Mouse (Mus musculus): Measurements from ENCODE around the gene Cfap77. TPM values are rescaled to one million over a fixed set of nuclear protein-coding genes. Genes with fewer than 3 reads are reported as not detected.

Gene Cfap77
- total RNA-seq, 2 experiments from 2014 or later: not detected

GRCm38 (mm10) chr2:28956874-28957273 is 98.0 kb downstream of the Cfap77 start:
- ATAC-seq (replicated peaks; ENCODE audit: low FRiP score, poor library complexity, severe bottlenecking): no peak

GRCm38 (mm10) chr2:28954595-28954994 is 100.3 kb downstream of the Cfap77 start:
- no peak for ATAC-seq (replicated peaks; ENCODE audit: low FRiP score, poor library complexity, severe bottlenecking)

GRCm38 (mm10) chr2:28952981-28953380 is 101.9 kb downstream of the Cfap77 start:
- no peak for ATAC-seq (replicated peaks; ENCODE audit: low FRiP score, poor library complexity, severe bottlenecking)

- no peak for ATAC-seq (replicated peaks; ENCODE audit: low FRiP score, poor library complexity, severe bottlenecking)
Measured at GRCm38 (mm10) chr2:28946312-28946711, 108.6 kb downstream of the Cfap77 start.

GRCm38 (mm10) chr2:28945388-28945787 is 109.5 kb downstream of the Cfap77 start:
- no peak for ATAC-seq (replicated peaks; ENCODE audit: low FRiP score, poor library complexity, severe bottlenecking)

GRCm38 (mm10) chr2:28943666-28944516 is 111.0 kb downstream of the Cfap77 start:
- ATAC-seq (replicated peaks; ENCODE audit: low FRiP score, poor library complexity, severe bottlenecking): no peak

- ATAC-seq (replicated peaks; ENCODE audit: low FRiP score, poor library complexity, severe bottlenecking): no peak
Measured at GRCm38 (mm10) chr2:28938997-28939396, 115.9 kb downstream of the Cfap77 start.

- ATAC-seq (replicated peaks; ENCODE audit: low FRiP score, poor library complexity, severe bottlenecking): no peak
Measured at GRCm38 (mm10) chr2:28930571-28930970, 124.3 kb downstream of the Cfap77 start.

GRCm38 (mm10) chr2:28923912-28924311 is 131.0 kb downstream of the Cfap77 start:
- ATAC-seq (replicated peaks; ENCODE audit: low FRiP score, poor library complexity, severe bottlenecking): no peak

- no peak for ATAC-seq (replicated peaks; ENCODE audit: low FRiP score, poor library complexity, severe bottlenecking)
Measured at GRCm38 (mm10) chr2:28919001-28919400, 135.9 kb downstream of the Cfap77 start.

- no peak for ATAC-seq (replicated peaks; ENCODE audit: low FRiP score, poor library complexity, severe bottlenecking)
Measured at GRCm38 (mm10) chr2:28917518-28918361, 137.1 kb downstream of the Cfap77 start.

- no peak for ATAC-seq (replicated peaks; ENCODE audit: low FRiP score, poor library complexity, severe bottlenecking)
Measured at GRCm38 (mm10) chr2:28917156-28917517, 137.7 kb downstream of the Cfap77 start.

GRCm38 (mm10) chr2:28916513-28916865 is 138.4 kb downstream of the Cfap77 start, which contains the start of gene Barhl1:
Gene Barhl1 (minus strand): TSS chr2:28916668.
- no peak for ATAC-seq (replicated peaks; ENCODE audit: low FRiP score, poor library complexity, severe bottlenecking)

GRCm38 (mm10) chr2:28915768-28916512 is 138.9 kb downstream of the Cfap77 start:
- no peak for ATAC-seq (replicated peaks; ENCODE audit: low FRiP score, poor library complexity, severe bottlenecking)

- ATAC-seq (replicated peaks; ENCODE audit: low FRiP score, poor library complexity, severe bottlenecking): no peak
Measured at GRCm38 (mm10) chr2:28915104-28915738, 139.6 kb downstream of the Cfap77 start.

- no peak for ATAC-seq (replicated peaks; ENCODE audit: low FRiP score, poor library complexity, severe bottlenecking)
Measured at GRCm38 (mm10) chr2:28914121-28914520, 140.7 kb downstream of the Cfap77 start.

GRCm38 (mm10) chr2:28912961-28913360 is 141.9 kb downstream of the Cfap77 start:
- no peak for ATAC-seq (replicated peaks; ENCODE audit: low FRiP score, poor library complexity, severe bottlenecking)

- no peak for ATAC-seq (replicated peaks; ENCODE audit: low FRiP score, poor library complexity, severe bottlenecking)
Measured at GRCm38 (mm10) chr2:28912039-28912700, 142.7 kb downstream of the Cfap77 start.

- ATAC-seq (replicated peaks; ENCODE audit: low FRiP score, poor library complexity, severe bottlenecking): no peak
Measured at GRCm38 (mm10) chr2:28911331-28912038, 143.4 kb downstream of the Cfap77 start.
